Mouse (Mus musculus): ENCODE measurements around the gene Fam172a.

The Fam172a gene

GRCm38 (mm10) chr13:78198871-78199641 lies 497.2 kb downstream of the Fam172a start:
- DNase-seq (ENCODE audit: low read depth, low spot score), result peak; percentile 67

GRCm38 (mm10) chr13:78199642-78200160 lies 497.9 kb downstream of the Fam172a start, which contains the start of gene Nr2f1:
Nr2f1 (minus strand) TSS chr13:78199757.
- DNase-seq (ENCODE audit: low read depth, low spot score), result no peak

DNA sequence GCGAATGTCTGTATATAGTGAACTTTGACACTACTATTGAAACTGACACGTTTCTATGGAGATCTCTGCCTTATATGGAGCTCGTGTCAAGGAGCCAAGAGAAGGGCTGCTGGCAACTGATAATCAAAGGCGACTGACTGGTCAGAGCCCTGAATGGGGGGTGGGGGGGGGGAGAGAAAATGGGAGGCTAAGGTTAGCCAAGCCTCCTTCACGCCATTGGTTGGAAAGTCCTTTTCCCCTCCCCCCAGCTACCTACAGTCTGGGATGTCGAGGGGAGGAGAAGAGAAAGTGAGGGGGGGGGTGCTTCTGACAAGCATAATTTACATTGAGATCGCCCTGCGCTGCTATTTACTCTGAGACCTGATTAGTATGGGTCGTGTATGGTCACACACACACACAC lies 498.6 kb downstream of the Fam172a start:
- peak; percentile 93 for DNase-seq (ENCODE audit: low read depth, low spot score)

DNA sequence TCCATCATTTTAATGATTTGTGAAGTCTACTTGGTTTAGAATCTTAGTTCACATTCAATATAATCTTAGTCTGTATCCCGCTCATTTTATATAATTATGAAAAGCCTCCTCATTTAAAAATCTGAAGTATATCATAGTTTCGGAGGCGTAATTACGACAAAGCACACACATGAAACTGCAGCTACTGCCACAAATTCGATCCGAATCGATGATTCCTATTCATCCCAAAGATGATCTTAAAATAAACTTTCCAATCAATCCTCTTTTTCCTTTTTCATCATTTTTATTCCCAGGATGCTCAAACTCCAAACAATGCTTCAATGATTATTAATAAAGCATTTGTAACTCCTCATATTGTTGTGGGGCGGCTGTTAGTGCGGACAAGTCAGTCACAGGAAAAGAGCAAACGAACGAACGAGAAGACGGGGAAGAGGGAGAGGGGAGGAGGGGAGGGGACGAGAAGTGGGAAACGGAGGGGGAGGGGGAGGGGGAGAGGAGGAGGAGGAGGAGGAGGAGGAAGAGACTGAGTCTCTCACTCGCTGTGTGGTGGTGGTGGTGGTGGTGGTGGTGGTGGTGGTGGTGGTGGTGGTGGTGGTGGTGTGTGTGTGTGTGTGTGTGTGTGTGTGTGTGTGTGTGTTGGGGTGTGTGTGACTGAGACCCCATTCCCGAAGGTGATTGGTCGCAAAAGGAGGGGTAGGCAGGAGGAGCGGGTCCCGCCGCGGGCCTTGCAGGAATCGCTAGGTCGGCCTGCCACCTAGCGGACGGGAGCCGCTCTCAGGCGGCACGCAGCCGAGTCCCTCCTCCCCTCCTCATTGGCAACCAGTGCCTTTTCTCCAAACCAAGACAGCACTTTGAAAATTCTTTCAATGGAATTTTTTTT lies 499.4 kb downstream of the Fam172a start:
- DNase-seq (ENCODE audit: low read depth, low spot score), result peak; percentile 88

DNA sequence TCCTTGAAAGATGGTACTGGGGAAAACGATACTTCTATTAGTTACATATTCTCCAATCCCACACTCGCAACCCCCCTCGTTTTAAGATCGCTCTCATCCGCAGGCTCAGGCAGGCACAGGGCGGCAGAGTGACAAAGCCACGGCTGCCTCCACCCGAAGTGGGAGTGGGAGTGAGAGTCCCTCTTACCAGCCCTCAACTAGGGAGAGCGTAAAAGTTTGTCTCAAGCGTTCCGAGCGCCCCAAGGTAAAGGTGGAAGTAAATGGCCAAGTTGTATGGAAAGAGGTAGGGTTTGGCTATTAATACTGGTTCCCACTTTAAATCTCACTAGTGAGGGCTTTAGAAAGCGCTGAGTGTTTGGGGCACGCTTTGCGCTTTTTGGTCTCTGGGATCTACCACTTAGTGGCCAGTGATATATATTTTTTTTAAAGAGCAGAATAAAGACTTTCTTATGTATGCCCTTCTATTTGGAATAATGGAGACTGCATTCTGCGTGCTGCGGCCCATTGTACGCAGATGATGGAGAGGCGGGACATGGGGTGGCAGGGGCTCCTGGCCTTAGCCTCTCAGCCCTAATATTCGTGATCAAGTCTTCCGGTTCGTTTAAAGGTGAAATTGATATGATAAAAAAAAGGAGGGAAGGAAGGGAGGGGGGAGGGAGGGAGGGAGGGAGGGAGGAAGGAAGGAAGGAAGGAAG lies 500.2 kb downstream of the Fam172a start:
- DNase-seq (ENCODE audit: low read depth, low spot score), result peak; percentile 57

DNA sequence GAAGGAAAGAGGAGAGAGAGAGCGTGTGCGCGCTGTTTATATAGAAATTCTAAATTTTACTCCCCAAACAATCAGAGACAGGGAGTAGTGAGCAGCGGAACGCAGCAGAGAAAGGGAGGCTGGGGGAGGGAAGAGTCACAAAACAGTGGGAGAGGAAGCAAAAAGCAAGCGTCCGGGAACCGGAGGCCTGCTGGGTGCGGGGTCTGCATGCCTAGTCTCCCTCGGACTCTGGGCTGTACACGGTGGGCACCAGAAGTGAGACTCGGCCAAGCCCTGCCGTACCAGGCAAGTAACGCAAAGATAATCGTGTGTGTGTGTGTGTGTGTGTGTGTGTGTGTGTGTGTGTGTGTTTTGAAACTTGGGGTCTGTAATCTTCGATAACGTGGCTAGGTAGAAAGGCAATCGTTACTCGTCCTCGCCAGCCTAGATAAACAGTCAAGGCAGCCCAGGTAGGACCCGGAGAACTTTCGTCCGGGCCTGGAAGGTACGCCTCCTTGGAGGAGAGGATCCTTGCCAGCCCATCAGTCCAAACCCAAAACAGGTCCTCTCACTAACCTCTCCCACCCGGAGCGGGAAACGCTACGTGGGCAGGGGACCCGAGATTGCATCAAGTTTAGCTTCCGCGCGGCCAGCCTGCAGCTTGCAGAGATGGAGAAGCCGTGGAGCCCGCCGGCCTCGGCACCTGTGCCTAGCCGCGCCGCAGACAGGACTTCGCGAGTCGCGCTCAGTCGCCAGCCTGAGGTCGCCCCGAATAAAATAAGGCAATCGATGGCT lies 500.9 kb downstream of the Fam172a start:
- DNase-seq (ENCODE audit: low read depth, low spot score), result peak; percentile 55

DNA sequence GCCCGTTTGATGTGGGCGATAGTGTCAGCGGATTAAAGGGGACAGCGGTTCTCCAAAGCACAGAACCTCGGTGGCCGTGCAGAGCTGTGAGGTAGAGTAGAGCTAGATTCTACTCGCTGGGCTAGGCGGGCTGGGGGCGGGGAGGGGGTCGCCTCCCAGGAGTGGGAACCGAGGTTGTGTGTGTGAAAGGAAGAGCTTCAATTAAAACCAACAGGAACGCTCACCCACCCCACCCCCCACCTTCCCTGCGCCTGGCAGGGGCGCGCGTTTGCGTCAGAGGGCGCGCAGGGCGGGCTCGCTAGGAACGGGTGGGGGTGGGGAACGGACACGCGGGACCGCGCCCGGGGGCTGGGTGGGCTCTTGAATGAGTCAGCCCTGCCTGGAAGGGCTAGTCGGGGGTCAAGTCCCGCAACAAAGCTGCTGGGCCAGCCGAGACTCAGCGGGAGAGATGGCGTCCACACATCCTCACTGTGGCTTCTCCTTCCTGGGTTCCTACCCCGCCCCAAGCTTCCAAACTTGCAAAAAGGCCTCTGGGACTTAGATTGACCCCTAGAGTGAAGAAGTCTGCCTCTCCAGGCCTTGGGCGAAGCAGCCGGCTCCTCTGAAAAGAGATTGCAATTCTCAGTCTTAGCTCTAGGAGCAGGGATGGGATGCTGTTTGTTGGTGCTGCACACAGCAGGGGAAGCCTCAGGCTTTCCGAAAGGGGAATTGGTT lies 501.7 kb downstream of the Fam172a start:
- DNase-seq (ENCODE audit: low read depth, low spot score), result peak; percentile 92

DNA sequence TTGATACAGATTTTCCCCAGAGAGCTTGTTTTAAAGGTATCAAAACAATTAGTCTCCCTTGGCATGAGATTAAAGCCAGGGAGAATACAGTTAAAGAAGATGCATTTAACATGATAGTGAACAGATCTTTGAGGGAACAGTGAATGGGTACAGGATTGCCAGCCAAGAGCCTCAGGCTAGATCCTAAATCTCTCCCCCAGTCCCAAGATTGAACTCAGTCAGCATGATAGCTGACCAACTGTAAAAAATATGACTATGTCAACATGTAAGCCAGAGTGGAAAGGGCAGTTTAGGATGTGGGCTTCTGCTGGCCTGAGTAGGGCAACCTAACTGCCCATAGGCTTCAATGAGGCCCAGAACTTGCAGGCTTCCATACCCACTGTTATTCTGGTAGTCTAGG lies 503.6 kb downstream of the Fam172a start:
- peak; percentile 27 for DNase-seq (ENCODE audit: low read depth, low spot score)

DNA sequence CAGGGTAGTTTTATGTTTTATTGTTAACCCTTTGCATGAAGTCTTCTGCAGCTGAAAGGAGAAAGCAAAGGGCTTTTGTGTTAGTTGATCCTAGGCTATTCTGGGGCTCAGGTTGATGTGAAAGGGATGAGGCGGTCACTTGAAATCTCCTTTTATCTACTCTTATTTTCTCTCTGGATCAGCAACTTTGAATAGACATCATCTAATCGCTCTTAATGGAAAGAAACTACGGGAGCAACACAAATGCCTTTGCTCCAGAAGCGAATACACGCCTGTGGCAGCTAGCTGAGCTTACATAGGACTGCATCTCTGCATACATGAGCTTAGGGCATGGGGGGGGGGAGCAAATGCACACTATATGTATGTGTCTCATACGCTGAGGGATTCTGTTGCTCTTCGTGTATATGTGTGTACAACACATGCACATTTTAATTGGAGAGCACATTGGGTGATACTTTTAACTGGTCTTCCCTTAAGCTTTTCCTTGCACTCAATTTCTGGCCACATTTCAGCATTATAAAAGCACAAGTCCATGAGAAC lies 505.1 kb downstream of the Fam172a start:
- DNase-seq (ENCODE audit: low read depth, low spot score), result no peak

DNA sequence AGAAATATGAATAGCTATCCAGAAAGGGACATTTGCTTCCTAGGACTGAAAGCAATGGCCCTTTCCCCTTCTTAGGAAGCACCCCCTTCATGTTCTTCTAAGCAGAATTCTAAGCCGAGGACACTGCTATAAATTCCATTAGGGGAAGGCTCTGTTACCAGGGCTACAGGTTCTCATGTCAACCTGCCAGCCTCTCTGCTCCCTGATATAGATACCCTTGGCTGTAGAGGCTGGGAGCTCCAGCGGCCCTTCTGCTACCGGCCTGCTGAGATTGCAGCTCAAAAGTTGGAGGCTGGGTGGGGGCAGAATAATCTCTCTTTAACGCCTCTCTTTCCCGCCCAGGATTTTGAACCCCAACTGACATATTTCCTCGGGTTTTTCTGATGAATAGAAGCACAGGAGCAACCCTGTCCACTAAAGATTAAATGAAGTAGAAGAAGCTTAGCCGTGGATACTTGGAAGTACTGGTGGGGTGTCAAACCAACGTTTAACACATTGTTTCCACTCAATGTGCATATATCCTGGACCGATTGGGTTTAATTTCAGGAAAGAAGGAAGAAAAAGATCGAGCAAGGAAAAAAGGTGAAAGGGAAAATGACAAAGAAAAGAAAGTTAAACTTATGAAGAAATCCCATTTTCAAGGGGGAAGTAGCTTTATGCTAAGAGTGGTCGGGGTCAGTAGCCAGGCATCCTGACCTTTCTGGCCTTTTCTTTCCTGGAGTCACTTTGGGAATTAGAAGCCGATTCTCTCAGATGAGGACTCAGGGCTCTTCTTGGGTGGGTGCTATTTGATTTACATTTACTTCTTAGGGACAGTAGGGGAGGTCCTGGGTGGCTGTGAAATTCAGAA lies 506.2 kb downstream of the Fam172a start:
- DNase-seq (ENCODE audit: low read depth, low spot score), result no peak

DNA sequence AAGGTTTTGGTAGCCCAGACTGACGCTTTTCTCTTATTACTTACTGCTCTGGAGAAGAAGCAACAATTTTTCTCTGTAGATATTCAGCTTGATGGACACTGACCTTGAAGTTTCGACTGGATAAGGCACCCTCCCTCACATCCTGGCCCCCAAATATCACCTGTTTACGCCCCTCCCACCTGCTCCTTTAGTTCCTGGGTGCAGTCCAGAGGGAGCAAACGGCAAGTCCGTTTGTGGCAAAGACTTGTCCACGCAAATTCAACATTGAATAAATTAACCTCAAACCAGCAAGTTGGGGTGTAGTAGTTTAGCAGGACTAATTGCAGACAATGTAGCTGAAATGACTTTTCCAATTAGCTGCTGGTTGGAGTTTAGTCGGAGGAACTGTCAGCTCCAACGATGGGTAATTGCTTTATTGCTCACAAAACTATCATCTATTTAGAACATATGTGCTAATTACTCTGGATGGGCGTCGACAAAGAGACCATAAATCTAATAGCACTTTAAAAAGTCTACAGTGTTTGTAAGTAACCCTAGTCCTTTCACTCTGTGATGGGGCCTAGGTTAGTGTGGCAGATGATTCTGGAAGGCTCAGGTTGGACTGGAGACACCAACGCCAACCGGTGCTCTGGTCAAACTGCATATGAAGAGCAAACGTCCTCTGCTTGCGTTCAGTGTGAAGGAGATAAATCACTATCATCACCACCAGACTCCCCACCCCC lies 507.0 kb downstream of the Fam172a start:
- no peak for DNase-seq (ENCODE audit: low read depth, low spot score)

GRCm38 (mm10) chr13:78209611-78210028 lies 507.8 kb downstream of the Fam172a start:
- DNase-seq (ENCODE audit: low read depth, low spot score), result no peak

GRCm38 (mm10) chr13:78210029-78210747 lies 508.4 kb downstream of the Fam172a start:
- no peak for DNase-seq (ENCODE audit: low read depth, low spot score)

DNA sequence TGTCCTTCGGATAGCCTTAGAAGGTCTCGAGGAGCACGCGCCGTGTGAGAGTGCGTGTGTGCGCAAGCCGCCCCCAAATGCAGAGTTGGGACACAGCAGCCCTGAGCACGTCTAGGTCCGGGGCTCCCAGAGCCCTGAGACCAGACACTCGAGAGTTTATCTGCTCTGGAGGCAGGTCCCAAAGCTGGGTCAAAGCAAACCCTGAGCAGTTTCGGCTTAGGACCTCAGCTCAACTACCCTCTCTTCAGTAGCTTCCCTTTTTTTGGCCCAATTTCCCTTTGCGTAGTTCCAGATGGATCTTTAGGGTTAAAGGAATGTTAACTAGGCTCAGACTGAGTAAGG lies 508.9 kb downstream of the Fam172a start:
- DNase-seq (ENCODE audit: low read depth, low spot score), result no peak

- DNase-seq (ENCODE audit: low read depth, low spot score), result no peak
These were observed 509.6 kb downstream of the Fam172a start for GRCm38 (mm10) chr13:78211231-78212010.

DNA sequence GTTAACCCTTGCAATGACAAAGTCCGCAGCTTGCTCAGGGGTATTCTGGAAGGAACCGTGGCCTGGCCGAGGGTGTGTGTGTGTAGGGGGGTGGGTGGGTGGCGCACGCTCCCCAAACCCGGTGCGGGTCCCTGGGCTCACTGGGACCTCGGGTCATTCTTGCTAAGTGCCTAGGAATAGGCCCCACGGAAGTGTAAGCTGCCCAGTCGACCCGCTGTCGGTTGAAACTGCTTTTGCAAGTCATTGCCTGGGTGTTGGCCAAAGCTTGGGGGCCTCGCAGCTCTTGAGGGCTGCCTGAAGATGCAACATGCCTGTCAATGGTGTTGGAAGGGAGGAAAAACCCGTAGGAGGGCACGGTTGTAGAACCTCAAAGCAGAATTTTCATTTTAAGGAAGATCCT lies 510.3 kb downstream of the Fam172a start:
- DNase-seq (ENCODE audit: low read depth, low spot score), result no peak

- no peak for DNase-seq (ENCODE audit: low read depth, low spot score)
These were observed 511.3 kb downstream of the Fam172a start for GRCm38 (mm10) chr13:78213155-78213554.
